Mouse (Mus musculus): ENCODE results near the gene Rnf214.
"Not testable (repeated sequence)": the region's sequence is repeated elsewhere in the genome, so short reads cannot be mapped to it uniquely, and the experiment has no call there.

Rnf214 gene

GRCm38 (mm10) chr9:45849528-45850408 lies 56.9 kb downstream of the Rnf214 start:
- no peak for DNase-seq

GRCm38 (mm10) chr9:45846891-45847460 lies 59.7 kb downstream of the Rnf214 start:
- DNase-seq: no peak

GRCm38 (mm10) chr9:45846176-45846575 lies 60.5 kb downstream of the Rnf214 start:
- not testable (repeated sequence) for DNase-seq

GRCm38 (mm10) chr9:45845541-45845940 lies 61.2 kb downstream of the Rnf214 start:
- DNase-seq: peak in 1 of 2 experiments; percentile 30

- DNase-seq: no peak
Measured at GRCm38 (mm10) chr9:45843780-45844179, 62.9 kb downstream of the Rnf214 start.

- no peak for DNase-seq
Measured at GRCm38 (mm10) chr9:45843007-45843406, 63.7 kb downstream of the Rnf214 start.

GRCm38 (mm10) chr9:45841458-45841857 lies 65.3 kb downstream of the Rnf214 start:
- peak; percentile 42 to 47 for DNase-seq

GRCm38 (mm10) chr9:45840331-45840730 lies 66.4 kb downstream of the Rnf214 start:
- no peak for DNase-seq

GRCm38 (mm10) chr9:45839982-45840300 lies 66.8 kb downstream of the Rnf214 start:
- peak; percentile 31 to 36 for DNase-seq

GRCm38 (mm10) chr9:45839139-45839981 lies 67.4 kb downstream of the Rnf214 start:
- peak; percentile 43 to 51 for DNase-seq

GRCm38 (mm10) chr9:45838434-45839138 lies 68.1 kb downstream of the Rnf214 start, which contains the start of gene Bace1:
Gene Bace1, plus strand, starts transcription at chr9:45838580.
- peak; percentile 87 to 89 for DNase-seq

- DNase-seq: no peak
Measured at GRCm38 (mm10) chr9:45838069-45838433, 68.7 kb downstream of the Rnf214 start.

GRCm38 (mm10) chr9:45833461-45833860 lies 73.2 kb downstream of the Rnf214 start:
- DNase-seq: no peak

- DNase-seq: no peak
Measured at GRCm38 (mm10) chr9:45832898-45833297, 73.8 kb downstream of the Rnf214 start.

- DNase-seq: peak; percentile 77 to 80
Measured at GRCm38 (mm10) chr9:45829107-45829506, 77.6 kb downstream of the Rnf214 start.

- DNase-seq: peak; percentile 85 to 94
Measured at GRCm38 (mm10) chr9:45828291-45828963, 78.3 kb downstream of the Rnf214 start, which contains the start of gene Cep164. Gene Cep164, minus strand, starts transcription at chr9:45828691.

GRCm38 (mm10) chr9:45827663-45828290 lies 78.9 kb downstream of the Rnf214 start:
- DNase-seq: peak; percentile 43 to 46

GRCm38 (mm10) chr9:45818406-45819011 lies 88.2 kb downstream of the Rnf214 start:
- peak; percentile 68 to 73 for DNase-seq

- DNase-seq: no peak
Measured at GRCm38 (mm10) chr9:45815525-45815924, 91.2 kb downstream of the Rnf214 start.

GRCm38 (mm10) chr9:45815113-45815512 lies 91.6 kb downstream of the Rnf214 start:
- DNase-seq: peak; percentile 47 to 59

Measured in cerebellum, adult 18-20 months (tissue).